Mouse (Mus musculus): Measurements from ENCODE around the gene Tbc1d10c.
A peak's percentile ranks its signal among the peaks of the same experiment; 100 is the strongest.

Tbc1d10c gene

DNA sequence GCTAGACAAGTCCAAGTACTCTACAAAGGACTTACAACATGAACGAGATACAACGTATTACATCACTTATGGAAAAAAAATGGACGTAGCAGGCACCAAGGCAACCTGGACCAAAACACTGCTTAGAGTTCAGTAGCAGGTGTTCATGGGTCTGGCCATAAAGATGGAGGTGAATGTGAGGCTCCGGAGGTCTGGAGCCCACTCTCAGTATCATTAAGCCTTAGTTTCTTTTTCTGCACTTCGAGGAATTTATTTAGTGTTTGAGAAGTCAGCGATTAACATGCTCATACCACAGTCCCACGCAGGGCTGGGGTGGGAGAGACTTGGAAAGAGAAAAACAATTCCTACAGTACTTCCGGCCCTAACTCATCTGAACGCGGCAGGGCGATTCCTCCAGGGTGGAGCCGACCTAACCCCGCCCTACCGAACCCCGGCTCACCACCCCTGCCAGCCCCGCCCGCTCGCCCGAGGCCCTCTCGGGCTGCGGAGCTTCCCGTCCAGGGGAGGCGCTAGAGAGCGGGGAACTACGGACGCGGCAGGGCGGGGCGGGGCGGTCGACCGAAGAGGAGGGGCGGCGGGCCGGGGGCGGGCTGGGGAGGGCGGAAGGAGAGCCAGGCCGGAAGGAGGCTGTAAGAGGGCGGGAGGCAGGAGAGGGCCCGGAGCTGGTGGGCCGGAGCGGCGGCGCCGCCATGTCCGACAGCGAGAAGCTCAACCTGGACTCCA, 605 bp upstream of the Tbc1d10c start, which contains the start of gene Ppp1ca:
Gene Ppp1ca, plus strand, starts transcription at position 538 of the 723 bp plus-strand sequence.
- DNase-seq = peak; percentile 97

- DNase-seq = peak in 1 of 2 experiments; percentile 41
Measured at GRCm38 (mm10) chr19:4189051-4189620, 1.9 kb downstream of the Tbc1d10c start.

- no peak for DNase-seq
Measured at GRCm38 (mm10) chr19:4187303-4187702, 3.8 kb downstream of the Tbc1d10c start.

GRCm38 (mm10) chr19:4184976-4185975, 5.8 kb downstream of the Tbc1d10c start:
- peak; percentile 80 to 82 for DNase-seq

GRCm38 (mm10) chr19:4183689-4184088, 7.4 kb downstream of the Tbc1d10c start:
- no peak for DNase-seq

GRCm38 (mm10) chr19:4181892-4182291, 9.2 kb downstream of the Tbc1d10c start:
- DNase-seq = peak; percentile 87 to 89

DNA sequence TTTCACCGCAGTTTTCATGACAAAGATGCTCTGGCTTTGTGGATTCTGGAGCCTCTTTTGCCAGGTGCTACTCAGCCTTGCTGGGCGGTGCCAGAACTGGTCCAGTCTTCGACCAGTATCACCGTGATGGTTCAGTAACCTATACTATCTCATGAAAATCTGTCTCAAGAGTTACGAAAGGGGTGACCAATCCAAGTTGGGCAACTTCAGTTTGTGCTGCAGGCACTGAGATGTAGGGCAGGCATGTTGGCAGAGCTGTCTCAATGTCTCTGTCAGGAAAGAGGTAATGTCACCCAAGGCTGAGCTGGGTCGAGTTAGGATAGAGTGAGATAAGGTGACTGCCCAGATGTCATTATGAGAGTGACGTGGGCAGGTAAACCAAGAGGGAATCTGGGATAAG, 10.7 kb downstream of the Tbc1d10c start:
- no peak for DNase-seq

GRCm38 (mm10) chr19:4175368-4175947, 15.6 kb downstream of the Tbc1d10c start, which contains the start of gene Carns1:
Gene Carns1 (minus strand): TSS chr19:4175479.
- no peak for DNase-seq

DNA sequence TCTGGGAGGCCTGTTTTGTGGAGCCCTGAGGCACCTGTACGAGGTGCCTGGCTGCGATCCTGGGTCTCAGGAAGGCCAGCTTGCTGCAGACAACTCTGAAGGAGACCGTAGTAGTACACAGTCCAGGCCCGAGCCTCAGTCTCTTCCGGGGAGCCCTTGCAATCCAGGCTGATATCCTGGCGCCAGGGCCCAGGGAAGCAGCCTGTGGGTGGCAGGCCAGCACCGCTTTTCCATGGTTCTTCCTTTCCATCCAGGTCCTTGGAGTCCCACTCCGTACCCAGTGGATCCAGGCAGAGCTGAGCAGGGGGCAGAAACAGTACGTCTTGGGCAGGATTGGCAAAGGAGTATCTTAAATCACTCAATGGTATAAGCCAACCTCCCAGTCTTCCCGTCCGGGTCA, 18.2 kb downstream of the Tbc1d10c start:
- DNase-seq = no peak

DNA sequence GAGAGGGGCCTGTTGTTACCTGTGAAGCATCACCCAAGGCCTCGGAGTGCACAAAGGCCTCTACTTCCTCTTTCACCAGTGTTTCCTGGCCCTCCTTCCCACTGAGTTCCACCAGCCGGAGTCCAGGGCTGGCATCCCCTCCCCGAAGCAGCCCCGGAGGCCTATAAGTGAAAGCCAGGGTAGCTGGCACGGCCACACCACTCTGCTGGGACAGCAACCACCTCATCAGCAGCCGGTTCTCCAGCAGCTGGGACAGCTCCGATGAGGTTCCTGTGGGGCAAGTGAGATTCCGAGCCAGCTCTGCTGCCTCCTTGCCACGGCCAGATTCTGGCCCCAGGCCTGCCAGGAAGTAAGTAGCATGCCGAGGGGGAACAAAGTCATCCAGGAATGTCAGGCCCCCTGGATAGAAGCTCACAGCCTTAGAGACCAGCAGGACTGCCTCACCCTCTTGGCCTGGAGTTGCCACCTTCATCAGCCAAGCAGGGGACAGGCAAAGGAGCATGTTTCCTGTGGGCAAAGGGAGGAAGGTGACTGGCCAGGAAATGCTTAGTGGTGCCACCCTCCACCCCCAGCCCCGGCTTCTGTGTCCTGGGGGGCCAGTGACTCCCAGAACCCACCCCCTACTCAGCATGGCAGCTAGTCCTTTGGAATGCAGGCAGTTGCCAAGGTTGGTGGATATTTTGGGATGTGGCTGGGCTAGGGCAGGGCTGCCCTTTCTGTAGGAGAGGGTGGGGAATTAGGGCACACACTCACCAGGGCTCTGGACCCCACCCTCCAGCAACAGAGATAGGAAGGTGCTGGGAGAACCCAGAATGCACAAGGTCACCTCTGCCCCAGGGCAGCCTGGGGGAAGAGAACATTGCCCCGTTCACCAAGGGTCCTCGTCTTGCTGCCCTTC, 19.4 kb downstream of the Tbc1d10c start:
- DNase-seq = peak; percentile 56 to 62

GRCm38 (mm10) chr19:4170723-4171392, 20.2 kb downstream of the Tbc1d10c start:
- DNase-seq = peak in 1 of 2 experiments; percentile 51

GRCm38 (mm10) chr19:4169810-4170209, 21.3 kb downstream of the Tbc1d10c start:
- DNase-seq = no peak

DNA sequence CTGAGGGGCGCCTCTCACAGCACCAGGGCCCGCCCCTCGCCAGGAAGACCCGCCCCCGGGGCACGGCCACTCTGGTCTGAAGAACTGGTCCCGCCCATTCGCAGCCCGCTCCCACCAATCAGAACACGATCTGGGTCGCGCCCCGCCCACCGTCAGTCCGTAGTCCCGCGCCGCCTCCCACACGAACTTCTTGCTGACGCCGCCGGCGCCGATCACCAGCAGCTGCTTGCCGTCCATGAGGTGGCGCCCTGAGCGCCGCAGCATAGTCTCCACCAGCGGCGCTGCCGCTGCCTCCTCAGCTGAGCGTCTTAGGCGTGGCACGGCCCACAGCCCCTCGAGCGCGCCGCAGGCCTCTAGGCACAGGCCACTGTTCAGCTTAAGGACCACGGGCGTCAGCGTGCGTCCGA, 21.7 kb downstream of the Tbc1d10c start:
- peak; percentile 99 for DNase-seq

DNA sequence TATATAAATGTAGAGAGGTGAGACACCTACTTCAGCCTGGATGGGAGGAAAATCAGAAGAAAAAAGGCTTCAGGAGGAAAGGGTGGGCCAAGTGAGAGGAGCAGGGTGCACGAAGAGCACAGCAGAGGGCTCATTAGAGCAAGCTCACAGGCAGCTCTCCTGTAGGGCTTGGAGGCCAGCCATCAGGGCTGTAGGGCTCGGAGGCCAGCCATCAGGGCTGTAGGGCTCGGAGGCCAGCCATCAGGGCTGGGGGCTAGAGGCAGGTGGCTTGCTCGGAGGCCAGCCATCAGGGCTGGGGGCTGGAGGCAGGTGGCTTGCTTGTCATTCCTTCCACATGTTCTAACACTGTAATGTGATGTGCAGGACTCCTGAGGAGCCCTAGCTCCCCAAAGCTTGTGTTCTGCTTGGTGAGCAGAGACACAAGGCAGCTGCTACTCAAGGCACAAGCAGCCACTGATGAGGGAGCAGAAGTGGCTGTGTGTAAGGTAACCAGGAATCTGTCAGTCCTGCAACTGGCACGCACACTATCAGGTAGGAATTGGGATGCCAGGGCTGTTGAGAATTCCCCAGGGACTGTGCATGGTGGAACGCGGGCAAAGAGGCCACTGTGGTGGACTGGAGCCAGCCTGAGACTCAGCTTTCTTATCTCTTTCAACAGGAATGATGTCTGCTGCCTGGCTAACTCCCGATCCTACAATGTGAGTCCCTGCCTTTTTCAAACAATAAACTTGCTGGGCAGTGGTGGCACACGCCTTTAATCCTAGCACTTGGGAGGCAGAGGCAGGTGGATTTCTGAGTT, 24.2 kb downstream of the Tbc1d10c start:
- DNase-seq = no peak

DNA sequence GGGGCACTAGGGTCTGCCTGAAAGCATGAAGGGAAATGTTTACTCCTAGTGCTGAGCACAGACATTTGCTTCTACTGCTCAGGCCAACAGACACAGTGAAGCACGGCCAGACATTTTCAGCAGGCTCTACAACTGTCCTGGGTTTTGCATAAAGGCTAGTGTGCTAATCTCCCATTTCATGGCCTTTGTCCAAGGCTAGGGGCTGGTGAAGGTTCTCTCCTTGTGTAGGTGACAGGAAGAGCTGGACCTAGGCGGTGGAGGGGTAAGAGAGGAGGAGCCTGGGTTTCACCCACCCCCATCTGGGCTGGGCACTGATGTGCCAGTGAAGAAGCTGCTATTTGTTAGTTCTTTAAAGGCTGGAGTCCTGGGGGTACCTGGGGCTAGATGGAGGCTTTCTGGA, 26.4 kb downstream of the Tbc1d10c start:
- DNase-seq = no peak

DNA sequence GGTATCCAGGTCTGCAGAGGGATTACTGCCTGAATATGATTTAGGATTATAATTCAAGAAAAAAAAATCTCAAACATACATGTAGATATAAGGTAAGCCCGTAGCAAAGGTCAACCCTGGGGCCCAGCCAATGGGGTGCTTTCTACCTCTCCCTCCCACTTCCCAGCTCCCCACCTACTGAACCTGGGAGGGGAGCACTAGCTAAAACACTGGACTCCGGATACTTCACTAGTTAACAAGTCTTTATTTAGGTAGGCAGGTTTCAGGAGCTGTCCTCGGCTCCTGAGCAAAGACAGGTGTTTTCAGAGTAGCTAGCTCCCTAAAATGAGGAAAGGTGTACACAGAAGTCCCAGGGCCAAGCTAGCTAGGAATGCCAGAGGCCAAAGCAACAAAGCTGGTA, 27.0 kb downstream of the Tbc1d10c start:
- DNase-seq = no peak

DNA sequence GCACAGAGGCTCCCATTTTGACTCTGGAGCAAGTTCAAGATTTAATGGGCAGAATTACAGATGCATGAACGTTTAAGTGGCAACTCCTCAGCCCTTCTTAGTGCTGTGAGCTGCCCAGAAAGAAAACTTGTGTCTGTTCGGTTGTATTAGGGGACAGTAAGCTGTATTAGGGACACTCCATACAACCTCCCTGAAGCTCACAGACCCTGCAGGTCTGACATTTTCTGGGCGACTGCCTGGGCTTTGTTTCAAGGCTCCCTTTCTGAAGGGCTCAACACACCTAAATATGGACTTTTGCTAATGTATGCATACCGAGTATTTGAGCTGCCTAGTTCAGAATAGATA, 27.6 kb downstream of the Tbc1d10c start:
- DNase-seq = no peak

DNA sequence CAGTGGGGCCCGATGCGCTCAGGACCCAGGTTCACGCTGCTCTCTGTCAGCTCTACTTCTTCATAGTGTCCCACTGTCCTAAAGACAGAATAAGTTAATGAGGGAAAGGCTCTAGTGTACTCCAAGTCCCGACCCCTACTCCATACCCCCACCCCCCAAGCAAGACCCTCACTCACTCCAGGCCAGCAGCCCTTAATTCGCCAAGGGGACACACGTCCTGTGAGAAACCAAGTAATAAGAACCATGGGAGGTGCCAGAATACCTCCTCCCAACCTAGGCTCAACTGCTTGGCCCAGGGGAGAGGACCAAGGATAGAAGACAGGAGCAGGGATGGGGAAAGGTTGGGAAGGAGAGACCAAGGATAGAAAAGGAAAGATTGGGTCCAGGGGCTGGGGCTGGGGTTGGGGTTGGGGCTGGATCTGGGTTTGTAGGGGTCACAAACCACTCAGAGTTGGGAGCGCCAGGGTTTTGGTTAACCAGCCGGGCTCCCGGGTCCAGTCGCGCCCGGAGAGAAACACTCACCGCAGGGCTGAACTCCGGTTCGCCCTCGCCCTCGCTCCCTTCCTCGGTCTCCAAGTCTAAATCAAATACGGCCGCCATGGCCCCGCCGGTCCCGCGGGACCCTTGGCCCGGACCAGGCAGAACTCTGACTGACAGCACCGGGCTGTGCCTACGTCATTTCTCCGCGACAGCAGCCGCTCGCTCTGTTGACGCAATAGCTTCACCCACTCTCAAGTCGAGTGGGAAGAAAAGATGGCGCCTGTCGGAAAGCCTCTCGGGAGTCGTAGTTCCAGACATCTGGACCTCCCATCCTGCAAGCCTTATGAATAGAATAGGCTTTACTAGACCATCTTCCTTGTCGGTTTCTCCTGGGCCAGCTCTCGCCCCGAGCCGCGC, 28.2 kb downstream of the Tbc1d10c start, which contains the start of gene Rps6kb2:
Gene Rps6kb2, minus strand, starts transcription at position 709 of the 897 bp plus-strand sequence.
- DNase-seq = peak; percentile 95 to 96

DNA sequence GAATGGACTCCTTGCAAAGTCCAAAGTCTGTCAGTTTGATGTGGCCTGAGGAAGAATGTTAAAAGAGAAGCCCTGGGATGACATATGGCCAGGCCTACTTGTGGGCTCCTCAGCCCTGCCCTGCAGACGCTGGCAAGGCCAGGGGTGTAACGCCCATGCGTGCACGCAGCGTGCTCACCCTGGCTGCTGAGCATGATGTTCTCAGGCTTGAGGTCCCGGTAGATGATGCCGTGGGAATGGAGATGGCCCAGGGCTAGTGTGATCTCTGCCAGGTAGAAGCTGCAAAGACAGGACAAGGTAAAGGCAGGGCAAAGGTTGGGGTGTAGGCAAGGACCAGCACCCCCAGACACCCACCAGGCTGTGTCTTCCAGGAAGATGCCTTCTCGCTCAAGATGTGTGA, 32.0 kb downstream of the Tbc1d10c start:
- DNase-seq = no peak
